Mouse (Mus musculus) spleen, adult 12 weeks (tissue): ENCODE measurements around the gene Sez6l.
A peak's percentile ranks its signal among the peaks of the same experiment; 100 is the strongest.
"Not testable (repeated sequence)": the region's sequence is repeated elsewhere in the genome, so short reads cannot be mapped to it uniquely, and the experiment has no call there.

Experiments
- DNase-seq: peaks from one replicate; pipeline ENCODE4 v3.0.0; 2022; ENCODE audit warnings: low spot score

Gene Sez6l

GRCm38 (mm10) chr5:112431120-112431775 is 145.7 kb downstream of the Sez6l start:
- no peak for DNase-seq

GRCm38 (mm10) chr5:112428944-112429343 is 148.0 kb downstream of the Sez6l start:
- DNase-seq = no peak

- peak; percentile 25 for DNase-seq
Observed at GRCm38 (mm10) chr5:112427283-112427682, 149.7 kb downstream of the Sez6l start.

GRCm38 (mm10) chr5:112426635-112427034 is 150.3 kb downstream of the Sez6l start:
- DNase-seq = no peak

GRCm38 (mm10) chr5:112419535-112419934 is 157.4 kb downstream of the Sez6l start:
- DNase-seq = no peak

GRCm38 (mm10) chr5:112418023-112418422 is 159.0 kb downstream of the Sez6l start:
- no peak for DNase-seq

- DNase-seq = no peak
Observed at GRCm38 (mm10) chr5:112416673-112417072, 160.3 kb downstream of the Sez6l start.

GRCm38 (mm10) chr5:112412781-112413180 is 164.2 kb downstream of the Sez6l start:
- DNase-seq = not testable (repeated sequence)

- no peak for DNase-seq
Observed at GRCm38 (mm10) chr5:112411514-112412335, 165.3 kb downstream of the Sez6l start.

- DNase-seq = no peak
Observed at GRCm38 (mm10) chr5:112411072-112411471, 165.9 kb downstream of the Sez6l start.

GRCm38 (mm10) chr5:112409274-112409673 is 167.7 kb downstream of the Sez6l start:
- no peak for DNase-seq

- no peak for DNase-seq
Observed at GRCm38 (mm10) chr5:112406017-112406416, 171.0 kb downstream of the Sez6l start.

- DNase-seq = no peak
Observed at GRCm38 (mm10) chr5:112402437-112402836, 174.5 kb downstream of the Sez6l start.

- no peak for DNase-seq
Observed at GRCm38 (mm10) chr5:112399284-112399683, 177.7 kb downstream of the Sez6l start.

GRCm38 (mm10) chr5:112396066-112396465 is 180.9 kb downstream of the Sez6l start:
- no peak for DNase-seq

- no peak for DNase-seq
Observed at GRCm38 (mm10) chr5:112394779-112395443, 182.1 kb downstream of the Sez6l start, which contains the start of gene Asphd2. Asphd2 (minus strand) TSS chr5:112394866.

- no peak for DNase-seq
Observed at GRCm38 (mm10) chr5:112394415-112394763, 182.6 kb downstream of the Sez6l start.

- DNase-seq = no peak
Observed at GRCm38 (mm10) chr5:112393741-112394414, 183.1 kb downstream of the Sez6l start.

- DNase-seq = no peak
Observed at GRCm38 (mm10) chr5:112391676-112392323, 185.2 kb downstream of the Sez6l start.

GRCm38 (mm10) chr5:112391002-112391401 is 186.0 kb downstream of the Sez6l start:
- no peak for DNase-seq

- no peak for DNase-seq
Observed at GRCm38 (mm10) chr5:112389352-112389751, 187.6 kb downstream of the Sez6l start.

GRCm38 (mm10) chr5:112385973-112386372 is 191.0 kb downstream of the Sez6l start:
- no peak for DNase-seq
